Mouse (Mus musculus): ENCODE results near the gene Glo1.

Gene Glo1

DNA sequence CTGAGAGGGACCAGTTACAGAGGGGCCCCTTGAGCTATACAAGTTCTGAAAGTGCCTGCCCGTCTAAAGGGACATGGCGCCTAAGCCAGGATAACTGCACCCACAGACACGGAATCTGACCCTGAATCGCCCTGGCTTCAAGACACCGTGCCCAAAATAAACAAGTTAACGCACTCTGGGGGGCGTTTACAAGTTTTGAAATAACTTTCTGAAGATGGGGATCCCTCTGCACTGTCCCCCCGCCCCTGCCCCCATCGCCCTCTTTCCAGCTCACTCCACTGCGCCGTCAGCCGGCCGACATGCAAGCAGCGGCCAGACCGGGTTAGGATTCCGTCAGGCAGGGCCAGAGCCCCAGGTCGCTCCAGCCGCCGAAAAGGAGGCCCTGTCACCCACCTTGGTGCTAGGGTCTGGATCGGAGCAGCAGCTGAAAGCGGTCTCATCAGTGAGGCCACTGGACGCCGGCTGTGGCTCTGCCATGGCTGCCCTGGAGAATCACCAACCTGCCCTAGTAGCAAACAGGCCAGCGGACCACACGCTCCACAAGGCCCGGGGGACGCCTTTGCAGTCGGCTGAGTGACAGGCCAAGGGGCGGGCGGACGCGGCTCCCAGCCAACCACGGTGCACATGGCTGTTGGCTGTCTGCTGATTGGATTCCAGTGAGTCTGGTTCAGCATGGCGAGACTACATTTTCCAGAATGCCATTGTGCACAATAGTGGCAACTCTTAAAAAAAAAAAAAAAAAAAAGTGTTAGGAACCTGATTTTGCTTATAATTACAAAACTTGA is 14.4 kb downstream of the Glo1 start:
- peak; percentile 97 for DNase-seq (ENCODE audit: low read depth, low spot score)

DNA sequence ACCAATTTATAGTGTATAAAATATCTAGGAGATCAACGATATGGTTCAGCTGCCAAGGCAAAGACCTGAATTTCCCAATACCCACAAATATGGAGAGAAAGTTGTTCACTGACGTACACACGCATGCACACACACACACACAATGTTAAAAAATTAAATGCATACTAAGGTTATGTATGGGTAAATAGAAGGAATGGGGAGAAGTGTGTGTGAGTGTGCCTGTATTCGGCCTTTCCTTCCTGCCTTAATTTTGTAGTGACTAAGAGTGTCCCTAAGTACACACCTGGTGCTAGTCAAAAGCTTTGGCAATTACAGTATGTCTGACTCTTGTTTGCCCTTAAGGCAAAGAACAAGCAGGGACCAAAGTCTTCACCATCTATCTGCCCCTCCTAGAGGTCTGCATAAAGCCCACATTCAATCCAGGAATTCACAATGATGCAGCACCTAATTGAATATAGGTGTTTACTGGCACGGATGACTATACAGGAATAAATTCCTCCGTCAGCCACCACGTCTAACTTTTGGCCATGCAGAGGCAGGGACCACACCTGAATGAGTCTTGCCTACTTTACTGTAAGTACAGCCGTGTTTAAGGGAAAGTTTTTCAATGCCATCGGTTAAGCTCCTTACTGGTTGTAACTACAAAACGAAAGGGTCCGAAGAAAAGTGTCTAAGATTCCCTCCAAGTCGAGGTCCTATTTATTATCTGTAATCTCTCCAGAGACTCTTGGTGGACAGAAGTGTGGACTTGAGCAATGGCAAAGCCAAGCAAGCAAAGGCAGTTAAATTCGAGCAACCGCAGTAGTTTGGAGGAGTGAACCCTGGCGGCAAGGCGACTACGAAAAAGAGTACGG is 15.2 kb downstream of the Glo1 start:
- DNase-seq (ENCODE audit: low read depth, low spot score), result no peak

DNA sequence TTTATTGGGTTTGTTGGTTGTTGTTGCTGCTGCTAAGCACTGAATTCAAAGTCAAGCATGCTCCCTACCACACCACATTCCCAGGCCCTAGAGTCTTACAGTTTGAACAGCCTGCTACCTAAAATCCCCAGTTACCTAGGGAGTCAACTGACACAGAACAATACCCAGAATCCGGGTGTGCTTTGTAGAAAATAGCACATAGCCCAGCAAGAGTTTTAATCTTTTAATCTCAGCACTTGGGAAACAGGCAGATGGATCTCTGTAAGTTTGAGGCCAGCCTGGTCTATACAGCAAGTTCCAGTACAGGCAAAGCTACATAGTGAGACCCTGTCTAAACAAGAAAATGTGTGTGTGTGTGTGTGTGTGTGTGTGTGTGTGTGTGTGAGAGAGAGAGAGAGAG is 15.9 kb downstream of the Glo1 start:
- DNase-seq (ENCODE audit: low read depth, low spot score), result no peak

DNA sequence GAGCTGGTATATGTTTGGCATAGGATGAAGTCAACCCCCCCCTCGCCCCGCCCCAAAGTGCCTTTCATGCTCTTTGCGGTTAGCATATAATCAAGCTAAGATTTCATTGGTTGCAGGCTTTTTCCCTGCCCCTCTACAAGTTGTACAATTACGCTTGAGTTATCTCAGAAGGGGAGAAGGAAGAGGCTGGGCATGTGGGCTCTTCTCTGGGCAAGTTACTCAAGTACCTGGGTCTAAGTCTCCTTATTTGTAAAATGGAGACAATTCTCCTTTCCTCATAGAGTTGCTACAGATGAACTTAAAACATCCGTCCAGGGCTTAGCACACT is 16.7 kb downstream of the Glo1 start:
- DNase-seq (ENCODE audit: low read depth, low spot score), result no peak

DNA sequence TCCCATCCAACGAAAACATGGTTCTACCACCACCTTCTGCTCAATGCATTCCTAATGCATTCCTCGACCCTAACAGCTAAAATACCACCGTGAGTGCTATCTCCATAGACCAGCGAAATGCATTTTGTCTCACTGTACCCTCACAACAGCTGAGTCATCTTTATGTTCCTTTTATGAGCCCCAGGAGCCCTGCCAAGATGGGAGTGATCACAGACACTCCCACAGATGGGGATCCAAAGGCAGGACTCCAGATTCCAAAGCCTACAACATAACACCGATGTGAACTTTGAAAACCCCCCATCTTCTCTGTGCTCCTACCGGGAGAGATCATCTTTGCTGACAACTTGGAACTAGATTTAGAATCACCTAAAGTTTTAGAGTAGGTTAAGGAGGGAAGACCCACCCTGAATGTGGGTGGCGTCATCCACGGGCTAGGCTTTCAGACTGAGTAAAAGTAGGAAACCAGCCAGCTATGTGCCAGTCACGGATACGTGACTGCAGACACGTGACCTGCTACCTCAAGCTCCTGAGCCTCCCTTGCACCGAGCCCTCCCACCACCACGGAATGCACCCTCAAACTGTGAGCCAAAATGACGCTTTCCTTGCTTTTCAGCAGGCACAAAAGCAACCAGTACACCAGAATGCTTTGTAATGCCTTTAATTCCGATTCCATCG is 17.2 kb downstream of the Glo1 start:
- DNase-seq (ENCODE audit: low read depth, low spot score), result no peak

DNA sequence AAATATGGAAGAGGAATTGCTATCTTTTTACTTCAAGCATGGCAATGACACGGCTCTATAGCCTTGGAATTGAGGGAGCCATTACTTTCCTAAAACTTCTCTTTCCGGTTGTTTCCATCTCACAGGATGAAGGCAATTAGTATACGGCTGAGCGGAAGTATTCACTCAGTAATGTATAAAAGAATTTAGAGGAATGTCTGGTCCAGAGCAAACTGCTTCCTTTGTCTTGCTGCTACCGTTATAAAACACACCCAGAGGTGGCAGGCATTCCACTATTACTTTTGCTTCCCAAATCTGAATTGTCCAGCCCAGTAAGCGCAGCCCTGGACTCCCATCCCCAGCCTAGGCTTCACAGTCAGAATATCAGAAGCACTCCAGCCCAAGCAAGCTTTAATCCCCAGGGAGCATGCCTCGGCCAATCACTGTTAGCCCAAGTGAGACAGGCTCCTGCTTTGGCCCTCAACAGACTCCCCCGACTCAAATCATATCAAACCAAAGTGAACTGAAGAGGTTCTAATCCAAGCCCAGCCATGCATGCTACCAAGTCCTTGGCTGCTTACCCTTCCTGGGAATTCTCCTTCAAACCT is 18.7 kb downstream of the Glo1 start:
- DNase-seq (ENCODE audit: low read depth, low spot score), result no peak

DNA sequence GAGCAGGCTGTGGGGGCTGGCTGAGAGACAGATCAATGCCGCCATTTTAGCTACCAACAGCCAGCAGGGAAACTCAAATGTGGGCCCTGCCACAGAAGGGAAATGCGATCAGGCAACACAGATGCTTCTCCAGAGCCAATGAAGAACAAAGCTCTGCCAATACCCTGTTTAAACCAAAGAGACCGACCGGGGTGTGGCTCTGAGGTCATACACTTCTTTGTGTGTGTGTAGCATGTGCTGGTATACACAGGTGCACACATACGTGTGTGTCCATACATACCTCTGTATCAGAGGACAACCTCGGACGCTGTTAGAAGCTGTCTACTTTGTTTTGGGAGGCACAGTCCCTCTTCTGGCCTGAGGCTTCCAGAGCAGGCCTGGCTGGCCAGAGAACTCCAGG is 19.3 kb downstream of the Glo1 start:
- DNase-seq (ENCODE audit: low read depth, low spot score), result no peak

DNA sequence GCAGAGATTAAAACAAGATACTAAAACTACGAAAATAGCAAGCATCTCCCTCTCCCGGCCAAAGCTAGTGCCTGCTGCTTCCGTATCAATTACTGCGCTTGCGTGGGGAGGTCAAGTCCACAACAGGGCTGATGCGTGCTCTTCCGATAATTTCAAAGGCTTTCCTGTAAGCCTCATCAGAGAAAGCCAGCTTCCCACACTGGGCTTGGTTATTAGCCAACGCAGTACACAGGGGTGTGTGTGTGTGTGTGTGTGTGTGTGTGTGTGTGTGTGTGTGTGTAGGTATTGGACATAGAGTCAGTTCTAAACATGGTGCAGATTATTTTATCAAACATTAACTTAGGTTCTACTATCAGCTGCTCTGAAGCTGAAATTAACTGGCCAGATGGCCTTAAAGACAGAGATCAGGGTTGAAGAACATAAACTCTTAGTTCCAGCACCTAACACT is 20.0 kb downstream of the Glo1 start:
- no peak for DNase-seq (ENCODE audit: low read depth, low spot score)

DNA sequence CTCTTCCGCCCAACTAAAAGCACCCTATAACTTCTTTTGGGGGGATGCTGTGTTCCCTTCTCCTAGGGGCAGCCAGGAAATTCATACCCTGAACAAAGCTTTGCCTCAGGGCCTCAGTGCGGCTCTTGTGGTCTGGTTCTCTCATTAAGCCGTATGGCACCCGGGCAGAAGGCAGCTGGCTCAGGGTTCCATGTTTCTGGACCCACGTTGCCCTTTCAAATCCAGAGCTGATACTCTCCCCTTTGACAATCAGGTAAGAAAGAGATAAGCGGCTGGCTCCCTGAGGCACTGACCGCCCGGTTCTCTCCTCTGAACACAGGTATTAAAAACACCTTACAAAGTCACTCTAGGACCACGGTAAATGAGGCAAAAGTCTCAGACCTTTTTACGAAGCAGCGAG is 20.5 kb downstream of the Glo1 start:
- no peak for DNase-seq (ENCODE audit: low read depth, low spot score)

DNA sequence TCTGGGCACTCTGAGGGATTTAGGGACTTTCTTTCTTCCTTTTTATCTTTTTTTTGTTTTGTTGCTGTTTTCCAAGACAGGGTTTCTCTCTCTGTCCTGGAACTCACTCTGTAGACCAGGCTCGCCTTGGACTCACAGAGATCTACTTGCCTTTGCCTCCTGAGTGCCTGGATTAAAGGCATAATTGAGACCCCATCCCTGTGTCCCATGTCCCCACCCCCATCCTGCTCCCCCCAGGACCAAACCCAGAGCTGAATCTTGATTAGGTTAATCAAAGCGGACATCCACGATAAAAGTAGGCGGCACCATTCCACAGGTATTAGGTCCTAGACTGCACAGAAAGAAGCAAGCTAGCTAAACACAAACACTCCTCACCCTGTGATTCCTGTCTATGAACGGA is 21.7 kb downstream of the Glo1 start:
- DNase-seq (ENCODE audit: low read depth, low spot score), result no peak

DNA sequence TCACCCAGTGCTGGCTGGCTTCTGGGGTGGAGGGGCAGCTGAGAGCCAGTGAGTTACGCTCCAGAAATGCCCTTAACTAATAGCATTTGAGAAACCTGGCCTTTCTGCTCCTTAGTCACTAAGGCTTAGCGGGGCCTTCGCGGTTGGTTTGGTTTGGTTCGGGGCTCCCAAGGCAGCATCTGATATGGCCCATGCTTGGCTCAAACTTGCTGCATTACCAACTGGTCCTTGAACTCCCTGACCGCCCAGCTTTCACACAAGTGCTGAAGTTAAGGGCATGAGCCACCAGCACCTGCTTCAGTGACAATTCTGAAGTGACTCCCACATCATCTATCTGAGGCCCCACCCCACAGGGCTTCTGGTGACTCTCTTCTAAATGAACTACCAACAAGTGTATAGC is 22.4 kb downstream of the Glo1 start:
- DNase-seq (ENCODE audit: low read depth, low spot score), result no peak

DNA sequence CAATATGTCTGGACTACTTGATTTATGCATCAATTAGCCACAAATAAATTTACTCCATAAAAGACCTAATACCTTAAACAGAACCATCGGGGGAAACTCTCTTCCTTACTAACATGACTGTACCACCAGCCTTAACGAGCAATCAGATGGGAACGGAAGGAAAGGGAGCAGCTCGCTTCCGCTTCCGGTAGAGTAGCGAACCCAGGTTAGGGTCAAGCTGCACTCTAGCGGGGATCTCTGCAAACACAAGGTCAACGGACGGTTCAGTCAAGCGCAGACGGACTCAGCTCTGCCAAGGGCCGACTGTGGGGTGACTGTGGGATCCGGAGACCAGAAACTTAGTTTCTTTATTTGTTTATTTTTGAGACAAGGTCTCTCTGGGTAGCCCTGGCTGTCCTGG is 24.5 kb downstream of the Glo1 start:
- DNase-seq (ENCODE audit: low read depth, low spot score), result no peak

DNA sequence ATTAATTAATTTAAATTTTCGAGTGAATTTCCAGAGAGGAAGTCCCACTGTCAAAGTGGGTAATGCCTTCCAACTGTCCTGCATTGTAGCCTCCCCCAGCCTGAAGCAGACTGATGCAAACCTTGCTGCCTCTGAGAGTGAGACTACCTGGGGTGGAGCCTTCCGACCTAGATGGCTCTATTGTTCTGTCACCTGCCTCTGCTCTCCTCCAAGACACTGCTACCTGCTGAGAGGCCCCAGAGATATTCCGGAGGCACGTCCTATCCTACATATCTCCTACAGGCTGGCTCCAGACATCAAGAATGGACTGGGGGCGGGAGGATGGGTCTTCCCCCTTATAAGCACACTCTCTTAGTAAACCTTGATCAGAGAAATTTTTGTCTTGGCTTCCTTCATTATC is 28.4 kb downstream of the Glo1 start:
- no peak for DNase-seq (ENCODE audit: low read depth, low spot score)

DNA sequence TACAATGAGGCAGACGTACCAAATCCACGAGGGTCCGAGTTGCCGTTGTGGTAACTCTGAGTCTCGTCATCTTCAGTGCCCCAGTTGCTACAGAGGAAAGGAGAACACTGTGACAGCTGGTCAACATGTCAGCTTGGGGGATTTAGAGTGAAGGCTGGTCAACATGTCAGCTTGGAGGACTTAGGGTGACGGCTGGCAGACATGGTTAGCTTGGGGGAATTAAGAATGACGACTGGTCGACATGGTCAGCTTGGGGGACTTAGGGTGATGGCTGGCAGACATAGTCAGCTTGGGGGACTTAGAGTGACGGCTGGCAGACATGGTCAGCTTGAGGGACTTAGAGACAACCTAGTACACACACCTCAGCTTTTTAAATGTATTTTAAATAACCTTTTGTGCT is 28.9 kb downstream of the Glo1 start:
- DNase-seq (ENCODE audit: low read depth, low spot score), result no peak

DNA sequence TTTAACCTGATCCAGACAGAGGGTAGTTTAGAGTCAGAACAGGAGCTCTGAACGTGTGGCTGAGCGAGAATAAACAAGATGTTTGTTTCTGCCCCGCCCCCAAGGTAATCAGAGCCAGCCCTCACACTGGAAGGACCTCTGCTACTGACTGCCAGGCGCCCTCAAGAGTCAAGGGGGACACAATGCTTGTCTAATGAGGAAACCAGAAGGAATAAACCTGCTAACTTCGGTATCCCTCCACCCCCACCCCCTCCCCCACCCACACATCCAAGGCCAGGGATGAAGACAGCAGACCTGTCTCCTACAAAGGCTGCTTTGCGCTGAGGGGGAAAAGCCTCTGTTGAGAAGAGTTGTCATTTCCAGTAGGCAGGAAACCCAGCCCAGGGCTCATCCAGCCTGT is 31.8 kb downstream of the Glo1 start:
- DNase-seq (ENCODE audit: low read depth, low spot score), result no peak

DNA sequence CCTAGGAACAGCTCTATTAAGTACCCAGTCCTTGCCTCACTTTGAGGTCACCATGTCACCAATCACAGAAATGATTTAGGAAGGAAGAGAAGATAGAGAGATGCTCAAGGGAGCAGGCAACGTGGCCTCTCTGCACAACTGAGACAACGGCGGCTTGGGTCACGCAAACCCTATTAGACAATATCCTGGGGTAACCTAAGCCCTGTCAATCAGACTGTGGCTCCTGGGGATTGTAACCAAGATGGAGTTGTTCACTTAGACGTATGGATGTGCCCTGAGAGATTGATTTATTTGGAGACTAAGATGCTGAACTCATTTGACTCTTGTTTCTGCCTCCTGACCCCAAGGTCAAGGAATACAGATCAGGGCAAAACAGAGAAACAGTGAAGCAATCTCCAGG is 32.3 kb downstream of the Glo1 start:
- no peak for DNase-seq (ENCODE audit: low read depth, low spot score)

DNA sequence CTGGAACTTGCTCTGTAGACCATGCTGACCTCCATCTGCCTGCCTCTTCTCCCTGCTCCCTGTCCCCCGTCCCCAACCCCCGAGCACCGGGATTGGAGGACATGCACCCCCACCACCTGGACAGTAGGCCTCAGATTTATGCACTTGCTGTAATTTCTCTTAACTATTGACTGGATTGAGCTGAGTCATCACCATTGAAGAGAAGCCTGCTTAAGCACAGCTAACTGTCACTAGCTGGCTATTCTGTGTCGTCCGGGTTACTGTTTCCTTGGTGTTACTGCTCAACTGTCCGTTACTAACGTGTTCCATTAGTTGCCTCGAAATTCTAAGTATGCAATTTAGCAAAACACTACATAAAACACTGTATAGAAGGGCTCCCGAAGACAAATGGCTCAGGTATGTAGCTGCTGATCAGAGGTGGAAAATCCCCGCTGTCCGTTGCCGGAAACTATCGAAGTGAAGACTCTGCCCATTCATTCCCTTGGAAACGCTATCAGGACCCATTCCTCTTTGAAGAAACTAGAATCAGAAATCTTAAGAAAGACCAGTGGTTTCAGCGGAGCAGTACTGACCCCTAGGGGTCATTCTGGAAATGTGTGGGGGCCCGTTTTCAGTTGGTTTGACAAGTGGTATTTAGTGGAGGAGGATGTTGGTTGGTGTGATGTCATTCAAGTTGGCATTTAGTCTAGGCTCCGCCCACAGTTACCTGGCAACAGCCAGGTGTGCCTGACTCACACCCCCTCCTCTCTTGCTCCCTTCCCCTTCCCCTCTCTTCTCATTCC is 36.1 kb downstream of the Glo1 start:
- peak; percentile 54 for DNase-seq (ENCODE audit: low read depth, low spot score)

DNA sequence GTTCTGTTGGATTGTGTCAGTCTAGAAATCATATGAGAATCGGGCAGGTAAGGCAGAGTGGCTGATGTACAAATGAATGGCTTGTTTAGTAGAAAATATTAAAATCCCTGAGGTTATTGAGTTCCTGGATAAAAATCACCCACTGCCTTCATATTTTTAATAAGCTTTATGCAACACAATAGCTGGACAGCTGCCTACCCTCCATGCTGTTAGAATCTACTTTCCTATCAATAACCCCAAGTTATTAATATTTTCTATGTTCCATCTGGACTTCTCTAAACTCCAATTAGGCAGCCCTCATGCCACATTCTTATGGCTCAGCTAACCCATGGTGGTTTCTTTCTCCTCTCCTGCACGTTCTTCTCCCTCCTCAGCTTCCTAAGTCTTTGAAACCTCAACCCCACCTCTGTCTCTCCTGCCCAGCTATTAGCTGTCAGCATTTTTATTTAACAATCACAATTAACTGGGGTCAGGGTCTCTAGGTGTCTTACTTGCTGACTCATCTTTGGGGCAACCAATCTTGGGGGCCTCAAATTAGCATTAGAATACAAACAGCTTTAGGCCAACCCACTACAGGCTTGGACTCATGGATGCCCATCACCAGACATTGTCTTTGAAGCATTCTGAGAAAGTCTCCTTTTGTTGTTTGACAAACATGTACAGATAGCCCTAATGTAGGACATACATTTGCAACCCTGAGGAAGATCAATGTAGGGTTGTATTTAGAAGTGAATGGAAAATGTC is 43.2 kb downstream of the Glo1 start:
- no peak for DNase-seq (ENCODE audit: low read depth, low spot score)

DNA sequence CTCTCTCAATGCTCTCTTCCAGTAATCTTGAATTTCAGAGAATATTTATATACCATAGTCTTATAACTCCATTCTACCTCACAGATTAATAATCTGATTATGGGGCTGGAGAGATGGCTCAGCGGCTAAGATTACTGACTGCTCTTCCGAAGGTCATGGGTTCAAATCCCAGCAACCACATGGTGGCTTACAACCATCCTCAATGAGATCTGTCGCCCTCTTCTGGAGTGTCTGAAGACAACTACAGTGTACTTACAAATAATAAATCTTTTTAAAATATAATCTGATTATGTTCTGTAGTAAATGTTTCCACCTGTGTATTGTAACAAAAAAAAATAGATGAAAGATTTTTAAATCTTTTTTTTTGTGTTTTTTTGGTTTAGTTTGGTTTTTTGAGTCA is 44.4 kb downstream of the Glo1 start:
- DNase-seq (ENCODE audit: low read depth, low spot score), result no peak

DNA sequence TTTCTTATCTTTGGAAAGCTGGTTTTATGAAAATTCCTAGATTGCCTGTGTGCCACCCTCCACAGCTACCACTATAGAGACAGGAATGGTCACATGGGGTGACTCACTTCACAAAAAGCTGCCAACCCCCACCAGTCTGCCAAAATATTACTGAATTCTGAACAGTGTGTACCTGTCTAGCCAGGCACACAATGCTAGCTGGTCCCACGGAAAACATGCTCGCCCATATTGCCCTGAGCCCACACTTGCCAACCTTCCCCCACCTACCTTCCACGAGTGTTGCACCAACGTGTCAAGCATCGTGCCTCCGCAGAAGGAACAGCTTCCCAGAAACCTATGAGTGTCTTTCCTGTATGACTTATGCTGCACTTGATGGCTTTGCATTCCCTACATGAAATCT is 45.5 kb downstream of the Glo1 start:
- DNase-seq (ENCODE audit: low read depth, low spot score), result no peak

DNA sequence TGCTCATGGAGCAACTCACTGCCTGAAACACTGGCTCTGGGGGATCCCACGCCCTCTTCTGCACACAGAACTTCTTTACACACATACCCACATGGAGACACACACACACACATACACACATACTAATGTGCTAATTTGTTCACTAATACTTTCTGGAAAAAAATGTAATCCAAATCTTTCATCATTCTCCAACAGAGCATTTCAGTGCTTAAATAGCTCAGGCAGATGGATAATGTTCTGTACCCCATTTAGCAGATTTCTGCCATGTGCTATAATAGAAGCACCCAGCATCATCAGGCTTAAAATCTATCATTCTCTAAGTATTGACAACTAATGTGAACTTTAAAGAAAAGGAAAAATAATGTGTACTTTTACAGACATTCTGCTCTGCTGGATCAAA is 45.9 kb downstream of the Glo1 start:
- DNase-seq (ENCODE audit: low read depth, low spot score), result no peak

All from embryo, embryonic 11.5 days (tissue).